Mouse (Mus musculus) lung, embryonic 14.5 days (tissue): ENCODE results near the gene Creb3l1. TPM values are rescaled to one million over a fixed set of nuclear protein-coding genes. Genes with fewer than 3 reads are reported as not detected.
A peak's percentile ranks its signal among the peaks of the same experiment; 100 is the strongest.

Experiments
- ATAC-seq: fragments of 200-750 bp; cut with Nextera tagmentation; 2 replicates; pipeline ENCODE4 v1.8.0; 2017; ENCODE audit warnings: mild to moderate bottlenecking, moderate TSS enrichment, moderate library complexity; ENCODE audit not compliant: insufficient read depth
- DNase-seq: peaks from one replicate; pipeline ENCODE4 v3.0.0-alpha.2; 2015
- H3K27ac ChIP-seq: fragments of 300-500 bp; sonication (generic); 2 replicates; pipeline ENCODE4 v1.5.1; 2014; ENCODE audit warnings: low read depth, mild to moderate bottlenecking, moderate library complexity
- H3K27me3 ChIP-seq: fragments of 300-500 bp; sonication (generic); 2 replicates; pipeline ENCODE4 v1.6.1; 2014; ENCODE audit warnings: low read length, control low read depth; ENCODE audit not compliant: insufficient read depth
- H3K36me3 ChIP-seq: fragments of 300-500 bp; sonication (generic); 2 replicates; pipeline ENCODE4 v1.6.1; 2014; ENCODE audit warnings: control low read depth; ENCODE audit not compliant: insufficient read depth
- H3K4me1 ChIP-seq: fragments of 300-500 bp; sonication (generic); 2 replicates; pipeline ENCODE4 v1.6.1; 2014; ENCODE audit warnings: antibody characterized with exemption, control low read depth; ENCODE audit not compliant: insufficient read depth
- H3K4me2 ChIP-seq: fragments of 300-500 bp; sonication (generic); 2 replicates; pipeline ENCODE4 v1.6.1; 2014; ENCODE audit warnings: mild to moderate bottlenecking
- H3K4me3 ChIP-seq: fragments of 300-500 bp; sonication (generic); 2 replicates; pipeline ENCODE4 v1.5.1; 2014; ENCODE audit warnings: low read depth, low read length
- H3K9ac ChIP-seq: fragments of 300-500 bp; sonication (generic); 2 replicates; pipeline ENCODE4 v1.6.1; 2014
- H3K9me3 ChIP-seq: fragments of 300-500 bp; sonication (generic); 2 replicates; pipeline ENCODE4 v1.6.1; 2016; ENCODE audit warnings: low read depth, low read length, control low read depth
- CTCF ChIP-seq: IDR thresholded peaks from 2 replicates; pipeline ENCODE4 v1.5.1; 2016; ENCODE audit warnings: antibody characterized with exemption, low read depth
- WGBS: fragments of 180-500 bp; shearing (Covaris S2); extraction: QIAGEN DNeasy Blood & Tissue Kit; methylation state at CpG from one replicate; pipeline ENCODE4 v1.1.7; 2014; 5-methylcytosine and 5-hydroxymethylcytosine counted together
- polyA plus RNA-seq: library from polyadenylated mRNA; unstranded; fragments of >200 nt; fragmentation: Nextera tagmentation; extraction: Ambion mirVana; gene quantifications from 2 replicates; pipeline ENCODE4 v1.2.1, GENCODE M21; 2014

Creb3l1 gene
- polyA plus RNA-seq, 1 experiment from 2014 or later, result 18.6 TPM

DNA sequence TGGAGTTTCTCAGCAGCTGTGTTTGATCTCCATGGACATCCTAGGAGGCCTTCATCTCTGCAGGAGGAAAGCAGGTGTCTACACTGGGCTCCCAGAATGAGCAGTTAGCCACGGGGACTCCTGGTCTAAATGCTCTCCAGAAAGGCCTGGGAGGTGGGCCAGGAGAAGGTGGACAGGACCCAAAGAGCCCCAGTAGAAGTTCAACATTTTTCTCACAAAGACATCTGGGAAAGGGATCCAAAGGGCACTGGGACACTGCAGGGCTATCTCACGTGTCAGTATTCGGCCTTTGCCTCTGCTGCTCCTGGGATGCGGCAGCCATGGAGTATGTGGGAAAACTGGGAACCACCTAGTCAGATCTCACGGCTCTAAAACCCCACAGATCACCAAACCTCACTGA lies 38.8 kb upstream of the Creb3l1 start:
- Histone ChIP-seq H3K9ac (no peak overlapping the region), H3K4me1 (peaks cover 6% of the 10 kb centered on the region), H3K27me3 (peaks cover 23% of the 10 kb centered on the region), H3K4me2 (no peak overlapping the region), H3K9me3 (no peaks in the 10 kb centered on the region), H3K4me3 (no peak overlapping the region), H3K36me3 (no peaks in the 10 kb centered on the region), H3K27ac (no peak overlapping the region)
- no peak for ATAC-seq
- no peak for TF ChIP-seq CTCF
- WGBS, result 49% methylated on average over 5 of the region's 5 CpGs
- no peak for DNase-seq

DNA sequence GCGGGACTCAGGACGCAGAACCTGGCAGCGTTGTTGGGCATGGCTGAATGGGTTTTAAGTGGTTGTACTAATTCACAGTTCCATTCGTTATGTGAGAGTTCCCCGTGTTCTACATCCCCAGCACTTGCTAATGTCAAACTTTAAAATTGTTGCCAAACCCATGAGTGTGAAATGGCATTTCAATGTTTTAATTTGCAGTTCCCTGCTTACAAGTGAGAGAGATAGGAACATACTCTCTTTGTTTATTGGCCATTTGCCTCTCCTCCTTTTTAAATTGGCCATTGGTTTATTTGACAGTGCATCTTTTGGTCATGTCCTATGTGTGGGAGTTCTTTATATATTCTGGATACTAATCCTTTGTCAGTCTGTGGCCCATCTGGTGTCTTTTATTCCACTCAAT lies 37.0 kb upstream of the Creb3l1 start:
- Histone ChIP-seq H3K9ac (no peak overlapping the region), H3K27ac (no peak overlapping the region), H3K36me3 (no peaks in the 10 kb centered on the region), H3K9me3 (no peaks in the 10 kb centered on the region), H3K4me3 (no peak overlapping the region), H3K27me3 (peaks cover 27% of the 10 kb centered on the region), H3K4me1 (peaks cover 6% of the 10 kb centered on the region), H3K4me2 (no peak overlapping the region)
- ATAC-seq (no peak), DNase-seq (no peak)
- TF ChIP-seq CTCF, result no peak
- 75% methylated on average over 5 of the region's 5 CpGs for WGBS

DNA sequence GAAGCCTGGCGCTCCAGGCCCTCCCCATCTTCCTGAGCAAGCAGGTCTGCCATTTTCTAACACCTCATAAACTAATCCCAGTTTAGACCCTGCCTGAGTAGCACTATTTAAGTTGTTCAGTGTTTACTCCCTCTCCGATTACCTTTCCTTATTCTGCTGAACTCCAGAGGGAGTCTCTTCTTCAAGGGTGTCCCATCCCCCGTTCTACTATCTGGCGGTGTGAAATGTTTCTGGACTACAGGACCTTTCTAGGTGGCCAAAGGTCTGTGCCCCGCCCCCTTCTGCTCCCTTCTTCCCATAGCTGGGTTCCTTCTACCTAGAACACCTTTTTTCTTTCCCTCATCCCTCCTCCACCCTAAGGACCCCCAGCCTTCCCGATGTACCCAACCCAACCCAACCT lies 36.0 kb upstream of the Creb3l1 start:
- H3K4me2 ChIP-seq, result peak overlapping the region; percentile 99
- H3K4me1 ChIP-seq, result peaks cover 15% of the 10 kb centered on the region
- H3K9ac ChIP-seq, result no peak overlapping the region
- H3K4me3 ChIP-seq, result peak overlapping the region; percentile 63
- no peak for ATAC-seq
- peaks cover 27% of the 10 kb centered on the region for H3K27me3 ChIP-seq
- no peaks in the 10 kb centered on the region for H3K36me3 ChIP-seq
- peak; percentile 11 for DNase-seq
- TF ChIP-seq CTCF, result no peak
- H3K9me3 ChIP-seq, result no peaks in the 10 kb centered on the region
- WGBS, result 12% methylated on average over 6 of the region's 6 CpGs
- H3K27ac ChIP-seq, result no peak overlapping the region

DNA sequence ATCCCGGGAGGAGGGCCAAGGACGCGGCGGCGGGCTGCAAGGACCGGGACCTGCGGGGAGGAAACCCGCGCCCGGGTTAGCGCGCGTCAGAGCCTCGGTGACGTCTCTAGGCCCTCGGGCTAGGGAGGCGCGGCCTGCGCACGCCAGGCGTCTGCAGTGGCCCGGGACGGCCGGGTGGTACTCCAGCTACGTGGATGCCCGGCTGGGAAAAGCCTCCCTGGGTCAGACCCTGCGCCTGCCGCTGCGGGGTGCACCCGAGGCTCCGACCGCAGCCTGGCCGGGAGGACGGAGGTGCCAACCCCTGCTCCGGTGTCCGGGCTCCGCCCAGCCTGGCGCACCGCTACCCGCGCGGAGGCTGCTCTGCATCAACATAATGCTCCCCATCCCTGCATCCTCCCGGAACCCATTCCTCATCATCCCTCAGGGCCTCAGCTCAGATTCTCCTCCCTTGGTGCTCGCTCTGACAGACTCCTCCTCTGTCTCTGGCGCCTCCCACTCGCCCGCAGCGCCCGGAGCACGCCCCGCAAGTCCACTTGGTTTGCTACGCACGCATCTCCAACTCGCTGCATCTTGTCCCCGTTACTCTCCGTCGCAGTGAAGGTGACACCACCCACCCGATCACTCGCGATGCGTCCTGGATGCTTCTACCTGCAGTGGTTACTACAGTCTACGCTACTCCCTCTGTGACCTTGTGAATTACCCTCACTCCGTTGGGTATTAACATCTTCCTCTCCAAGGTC lies 35.3 kb upstream of the Creb3l1 start:
- ATAC-seq, result peak; percentile 56
- Histone ChIP-seq H3K9me3 (no peaks in the 10 kb centered on the region), H3K9ac (peak overlapping the region; percentile 49), H3K27ac (no peak overlapping the region; the same call in 1 of the 2 replicates), H3K4me3 (peak overlapping the region; percentile 63), H3K4me1 (peaks cover 15% of the 10 kb centered on the region), H3K36me3 (no peaks in the 10 kb centered on the region), H3K27me3 (peaks cover 30% of the 10 kb centered on the region), H3K4me2 (peak overlapping the region; percentile 99)
- no peak for TF ChIP-seq CTCF
- under 1% methylated on average over 56 of the region's 63 CpGs for WGBS
- DNase-seq, result peak; percentile 75

DNA sequence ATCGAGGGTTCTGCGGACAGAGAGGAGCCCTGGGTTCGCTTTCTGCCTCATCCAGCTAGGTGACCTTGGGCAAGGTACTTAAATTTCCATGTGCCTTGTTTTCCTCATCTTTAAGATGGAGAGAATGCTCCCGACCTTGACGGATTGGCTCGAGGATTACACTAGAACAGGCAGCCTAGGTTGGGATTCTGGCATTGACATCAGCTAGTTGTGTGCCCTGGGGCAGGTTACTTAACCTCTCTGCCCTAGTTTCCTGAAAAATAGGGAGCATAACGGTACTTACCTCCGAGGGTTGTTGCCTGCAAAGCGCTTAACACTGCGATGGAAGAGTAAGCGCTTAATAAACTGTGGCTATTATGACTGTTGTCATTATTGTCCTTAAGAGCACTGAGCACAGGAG lies 34.6 kb upstream of the Creb3l1 start:
- WGBS, result 3% methylated on average over 11 of the region's 11 CpGs
- peaks cover 32% of the 10 kb centered on the region for H3K27me3 ChIP-seq

DNA sequence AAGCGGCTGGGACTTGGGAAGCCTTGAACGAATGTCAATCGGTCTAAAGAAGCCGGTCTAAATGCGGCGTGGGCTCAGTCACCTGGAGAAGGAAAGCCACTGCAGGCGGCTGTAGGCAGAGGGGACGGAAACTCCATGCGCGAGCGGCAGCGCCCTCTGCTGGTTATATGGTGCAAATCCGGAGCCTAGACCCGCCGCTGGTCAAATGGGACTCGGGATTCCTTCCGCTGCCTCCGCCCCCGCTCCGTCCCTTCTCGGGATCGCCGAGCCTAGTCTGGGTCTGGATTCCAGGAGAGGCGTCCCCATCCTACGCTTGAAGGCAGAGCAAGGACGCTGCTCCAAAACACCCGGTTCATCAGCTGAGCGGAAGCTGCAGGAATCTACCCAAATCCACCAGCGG lies 34.2 kb upstream of the Creb3l1 start:
- peak; percentile 97 for TF ChIP-seq CTCF
- peak; percentile 38; the same call in 1 of the 2 replicates for ATAC-seq

More for the DNA sequence above, 34.6 kb upstream of the Creb3l1 start:
- Histone ChIP-seq H3K27ac (no peak overlapping the region), H3K4me1 (peaks cover 15% of the 10 kb centered on the region), H3K4me3 (peak overlapping the region; percentile 63), H3K36me3 (no peaks in the 10 kb centered on the region), H3K9ac (peak overlapping the region; percentile 49), H3K9me3 (no peaks in the 10 kb centered on the region), H3K4me2 (peak overlapping the region; percentile 99)
- ATAC-seq (no peak), DNase-seq (no peak)
- no peak for TF ChIP-seq CTCF

DNA sequence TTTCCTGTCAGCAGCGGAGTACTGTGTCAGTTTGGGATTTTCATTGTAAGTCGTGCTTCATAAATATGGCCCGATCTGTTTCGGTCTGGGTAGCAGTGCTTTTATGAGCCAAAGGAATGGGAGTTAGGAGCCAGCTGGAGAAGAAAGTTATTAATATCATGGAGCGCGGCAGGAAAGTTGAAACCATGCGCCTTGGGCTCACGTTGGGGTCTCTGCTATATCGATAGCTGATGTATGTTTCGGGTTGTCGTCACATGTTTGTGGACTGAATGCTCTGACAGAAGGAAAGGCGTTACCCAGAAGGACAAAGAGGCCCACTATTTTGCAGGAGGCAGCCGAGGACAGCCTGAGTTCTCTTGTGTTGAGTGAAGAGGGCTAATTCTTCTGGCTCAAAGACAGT lies 32.5 kb upstream of the Creb3l1 start:
- Histone ChIP-seq H3K4me1 (peaks cover 18% of the 10 kb centered on the region), H3K9me3 (no peaks in the 10 kb centered on the region), H3K27ac (no peak overlapping the region), H3K27me3 (peaks cover 32% of the 10 kb centered on the region), H3K9ac (no peak overlapping the region), H3K36me3 (no peaks in the 10 kb centered on the region), H3K4me2 (no peak overlapping the region), H3K4me3 (no peak overlapping the region)
- DNase-seq (peak; percentile 13), ATAC-seq (no peak)
- 60% methylated on average over 13 of the region's 13 CpGs for WGBS
- TF ChIP-seq CTCF, result no peak

More for the DNA sequence above, 34.2 kb upstream of the Creb3l1 start:
- H3K27me3 ChIP-seq, result peaks cover 32% of the 10 kb centered on the region
- H3K9me3 ChIP-seq, result no peaks in the 10 kb centered on the region
- H3K9ac ChIP-seq, result peak overlapping the region; percentile 49
- peak overlapping the region; percentile 99 for H3K4me2 ChIP-seq
- H3K36me3 ChIP-seq, result no peaks in the 10 kb centered on the region
- DNase-seq, result peak; percentile 96
- WGBS, result under 1% methylated on average over 29 of the region's 29 CpGs
- H3K4me1 ChIP-seq, result peaks cover 15% of the 10 kb centered on the region
- no peak overlapping the region for H3K27ac ChIP-seq
- peak overlapping the region; percentile 63 for H3K4me3 ChIP-seq
